Comparison of ENCODE assay signal across 8 mouse cellular contexts in genomic region chr11:22286885-22287512, GRCm38 (mm10). TPM values are rescaled to one million over a fixed set of nuclear protein-coding genes. Genes with fewer than 3 reads are reported as not detected.
DNase-seq lines count a peak whose midpoint lies in the region; ATAC-seq lines count a peak whose summit lies in the region.

No protein-coding gene starts in this region.

- peak overlapping the region; percentile 81 for H3K4me2 ChIP-seq in heart, embryonic 13.5 days
- peak overlapping the region; percentile 98 for H3K4me2 ChIP-seq in liver, embryonic 12.5 days
- peak overlapping the region; percentile 75 for H3K4me2 ChIP-seq in stomach, embryonic 15.5 days

- ATAC-seq in heart, embryonic 13.5 days (ENCODE audit: extremely low read depth, insufficient number of reproducible peaks, low FRiP score, low TSS enrichment) = peak; percentile 100
- peak; percentile 100 for ATAC-seq in liver, embryonic 12.5 days
- peak; percentile 100 for ATAC-seq in stomach, embryonic 15.5 days (ENCODE audit: insufficient read depth, low FRiP score, low read depth)

- peak overlapping the region; percentile 95 for H3K9ac ChIP-seq in heart, embryonic 13.5 days
- peak overlapping the region; percentile 80 for H3K9ac ChIP-seq in liver, embryonic 12.5 days
- H3K9ac ChIP-seq in stomach, embryonic 15.5 days = peak overlapping the region; percentile 81

- WGBS in heart, embryonic 13.5 days = under 1% methylated on average over 43 of the region's 43 CpGs
- under 1% methylated on average over 37 of the region's 43 CpGs for WGBS in liver, embryonic 12.5 days (ENCODE audit: insufficient replicate concordance)
- under 1% methylated on average over 38 of the region's 43 CpGs for WGBS in stomach, embryonic 15.5 days

- H3K9me3 ChIP-seq in heart, embryonic 13.5 days = no peaks in the 10 kb centered on the region
- H3K9me3 ChIP-seq in liver, embryonic 12.5 days (replicated peaks) = no peaks in the 10 kb centered on the region
- no peaks in the 10 kb centered on the region for H3K9me3 ChIP-seq in stomach, embryonic 15.5 days

- H3K36me3 ChIP-seq in heart, embryonic 13.5 days = peaks cover 8% of the 10 kb centered on the region; the same call in 1 of the 2 replicates
- 0 out of 2 replicates have a peak, but pooled peaks cover 3% of the 10 kb centered on the region for H3K36me3 ChIP-seq in liver, embryonic 12.5 days
- no peaks in the 10 kb centered on the region; the same call in 1 of the 2 replicates for H3K36me3 ChIP-seq in stomach, embryonic 15.5 days

- H3K4me3 ChIP-seq in brown adipose tissue, adult 24 weeks (ENCODE audit: insufficient read depth, low read depth, low read length) = peak overlapping the region; percentile 77
- peak overlapping the region; percentile 88 for H3K4me3 ChIP-seq in heart, embryonic 13.5 days
- peak overlapping the region; percentile 75 for H3K4me3 ChIP-seq in liver, embryonic 12.5 days
- peak overlapping the region; percentile 79 for H3K4me3 ChIP-seq in stomach, embryonic 15.5 days (replicated peaks)

- peak; percentile 95 for DNase-seq in CD4-positive, CD25-positive, alpha-beta regulatory T cell, adult 2 months (ENCODE audit: low read depth, low spot score)
- DNase-seq in fat pad, adult 2 months (ENCODE audit: extremely low read depth, low read depth, low spot score) = peak; percentile 91
- peak; percentile 97 for DNase-seq in kidney, postnatal 10 days
- DNase-seq in natural killer cell, adult 2 months (ENCODE audit: low spot score in 2 of 2) = peak; percentile 89 to 92

- no peaks in the 10 kb centered on the region for H3K27me3 ChIP-seq in heart, embryonic 13.5 days (replicated peaks)
- H3K27me3 ChIP-seq in liver, embryonic 12.5 days (replicated peaks) = no peaks in the 10 kb centered on the region
- no peaks in the 10 kb centered on the region for H3K27me3 ChIP-seq in stomach, embryonic 15.5 days (replicated peaks)

- no peaks in the 10 kb centered on the region for H3K4me1 ChIP-seq in brown adipose tissue, adult 24 weeks (ENCODE audit: control insufficient read depth, insufficient read depth, insufficient read length, low read length)
- H3K4me1 ChIP-seq in heart, embryonic 13.5 days = peaks cover 33% of the 10 kb centered on the region
- peaks cover 27% of the 10 kb centered on the region for H3K4me1 ChIP-seq in liver, embryonic 12.5 days
- H3K4me1 ChIP-seq in stomach, embryonic 15.5 days = no peaks in the 10 kb centered on the region

- H3K27ac ChIP-seq in brown adipose tissue, adult 24 weeks (replicated peaks; ENCODE audit: low read depth, low read length) = peak overlapping the region; percentile 42
- H3K27ac ChIP-seq in heart, embryonic 13.5 days (replicated peaks) = peak overlapping the region; percentile 93
- peak overlapping the region; percentile 78 for H3K27ac ChIP-seq in liver, embryonic 12.5 days
- H3K27ac ChIP-seq in stomach, embryonic 15.5 days = peak overlapping the region; percentile 97

RNA-seq across cellular contexts. Expression of gene Ehbp1, which starts 55.1 kb away (rescaled TPM):
- polyA plus RNA-seq in brown adipose tissue, adult 24 weeks (2012; ENCODE audit: insufficient read depth, insufficient read length, missing spikeins) = 2.4 and 3.8 TPM in 2 replicates
- polyA plus RNA-seq in heart, embryonic 13.5 days (2015; fragmentation: Nextera tagmentation; extraction: Ambion mirVana) = 20.1 and 23.3 TPM in 2 replicates
- polyA plus RNA-seq in liver, embryonic 12.5 days (2016; fragmentation: Nextera tagmentation; extraction: Ambion mirVana) = 2.9 and 3.4 TPM in 2 replicates
- polyA plus RNA-seq in stomach, embryonic 15.5 days (2015; fragmentation: Nextera tagmentation; extraction: Ambion mirVana) = 12.4 and 12.7 TPM in 2 replicates

Comparison
In these comparisons a context has a peak if more than half of its experiments do, and no peak if none do; other contexts are left out.
1. Peak in every context shown above with its lines: DNase-seq, ATAC-seq, H3K4me3 ChIP-seq and H3K27ac ChIP-seq.
2. H3K27ac ChIP-seq: peak in every context shown above with its lines; median percentile 97 in stomach, embryonic 15.5 days; 93 in heart, embryonic 13.5 days; 78 in liver, embryonic 12.5 days; 42 in brown adipose tissue, adult 24 weeks.